Mouse (Mus musculus): ENCODE data around the gene Bcl7b.
A peak's percentile ranks its signal among the peaks of the same experiment; 100 is the strongest.
"Not testable (repeated sequence)": the region's sequence is repeated elsewhere in the genome, so short reads cannot be mapped to it uniquely, and the experiment has no call there.

Gene Bcl7b

DNA sequence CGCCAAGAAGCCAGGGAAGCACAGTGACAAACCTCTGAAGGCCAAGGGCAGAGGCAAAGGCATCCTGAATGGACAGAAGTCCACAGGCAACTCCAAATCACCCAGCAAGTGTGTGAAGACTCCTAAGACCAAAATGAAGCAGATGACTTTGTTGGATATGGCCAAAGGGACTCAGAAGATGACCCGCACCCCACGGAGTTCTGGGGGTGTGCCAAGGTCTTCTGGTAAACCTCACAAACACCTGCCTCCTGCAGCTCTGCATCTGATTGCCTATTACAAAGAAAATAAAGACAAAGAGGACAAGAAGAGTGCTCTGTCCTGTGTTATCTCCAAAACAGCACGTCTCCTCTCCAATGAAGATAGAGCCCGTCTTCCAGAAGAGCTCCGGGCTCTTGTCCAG, 48.8 kb downstream of the Bcl7b start:
- no peak for DNase-seq (ENCODE audit: low read depth)

DNA sequence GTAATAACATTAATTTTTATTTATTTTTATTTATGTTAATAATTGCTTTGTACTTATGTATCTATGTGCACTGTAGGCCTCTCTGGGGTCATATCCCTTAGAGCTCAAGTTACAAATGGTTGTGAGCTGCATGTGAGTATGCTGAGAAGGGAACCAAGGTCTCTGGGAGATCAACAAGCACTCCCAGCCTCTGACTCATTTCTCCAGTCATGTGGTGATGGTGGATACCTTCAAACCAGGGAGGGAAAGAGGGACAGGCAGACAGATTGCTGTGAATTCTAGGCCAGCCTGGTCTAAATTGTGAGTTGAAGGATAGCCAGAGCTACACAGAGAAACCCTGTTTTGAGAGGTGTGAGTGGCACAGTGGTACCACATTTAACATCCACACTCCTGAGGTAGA, 52.9 kb downstream of the Bcl7b start:
- DNase-seq (ENCODE audit: low read depth) = peak; percentile 46

GRCm38 (mm10) chr5:135222066-135222465, 54.0 kb downstream of the Bcl7b start:
- peak; percentile 66 for DNase-seq (ENCODE audit: low read depth)

GRCm38 (mm10) chr5:135224169-135224568, 56.1 kb downstream of the Bcl7b start:
- no peak for DNase-seq (ENCODE audit: low read depth)

- DNase-seq (ENCODE audit: low read depth) = not testable (repeated sequence)
Measured at GRCm38 (mm10) chr5:135225879-135226278, 57.8 kb downstream of the Bcl7b start.

DNA sequence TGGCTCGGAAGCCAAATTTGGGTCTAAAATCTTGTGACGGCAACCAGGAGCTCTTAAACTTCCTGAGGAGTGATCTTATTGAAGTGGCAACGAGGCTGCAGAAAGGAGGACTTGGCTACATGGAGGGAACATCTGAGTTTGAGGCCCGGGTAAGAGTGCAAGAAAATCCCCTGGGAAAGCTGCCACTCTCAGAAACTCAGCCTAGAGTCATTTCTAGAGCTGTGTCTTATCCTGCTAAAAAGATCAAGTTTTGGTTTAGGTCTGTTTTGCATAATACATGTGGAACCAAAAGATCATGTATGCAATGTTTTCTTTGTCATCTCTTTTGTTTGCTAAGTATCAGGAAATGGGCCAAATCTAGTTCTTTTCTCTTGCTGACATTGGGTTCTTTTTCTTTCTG, 62.1 kb downstream of the Bcl7b start:
- no peak for DNase-seq (ENCODE audit: low read depth)

Data from 416B (cell line).